Mouse (Mus musculus) neural tube, embryonic 14.5 days (tissue): ENCODE results near the gene Snx29. TPM values are rescaled to one million over a fixed set of nuclear protein-coding genes. Genes with fewer than 3 reads are reported as not detected.
A peak's percentile ranks its signal among the peaks of the same experiment; 100 is the strongest.
"Not testable (repeated sequence)": the region's sequence is repeated elsewhere in the genome, so short reads cannot be mapped to it uniquely, and the experiment has no call there.

Experiments used
- ATAC-seq: fragments of 200-750 bp; cut with Nextera tagmentation; 2 replicates; pipeline ENCODE4 v1.8.0; 2017; ENCODE audit warnings: low read depth, mild to moderate bottlenecking, moderate TSS enrichment, moderate library complexity
- H3K27ac ChIP-seq: fragments of 300-500 bp; sonication (generic); 2 replicates; pipeline ENCODE4 v1.5.1; 2014; ENCODE audit warnings: low read depth, mild to moderate bottlenecking, control low read depth, low read length, moderate library complexity, mixed read lengths
- H3K27me3 ChIP-seq: fragments of 300-500 bp; sonication (generic); 2 replicates; pipeline ENCODE4 v1.6.1; 2014; ENCODE audit warnings: low read length; ENCODE audit not compliant: control insufficient read depth, insufficient read depth
- H3K36me3 ChIP-seq: fragments of 300-500 bp; sonication (generic); 2 replicates; pipeline ENCODE4 v1.6.1; 2014; ENCODE audit warnings: low read length, mixed read lengths; ENCODE audit not compliant: control insufficient read depth, insufficient read depth
- H3K4me1 ChIP-seq: fragments of 300-500 bp; sonication (generic); 2 replicates; pipeline ENCODE4 v1.6.1; 2014; ENCODE audit warnings: low read length; ENCODE audit not compliant: control insufficient read depth, insufficient read depth
- H3K4me2 ChIP-seq: fragments of 300-500 bp; sonication (generic); 2 replicates; pipeline ENCODE4 v1.6.1; 2014; ENCODE audit warnings: mild to moderate bottlenecking, low read depth, low read length, control low read depth
- H3K4me3 ChIP-seq: fragments of 300-500 bp; sonication (generic); 2 replicates; pipeline ENCODE4 v1.5.1; 2014; ENCODE audit warnings: low read depth, low read length, control low read depth, mixed read lengths
- H3K9ac ChIP-seq: fragments of 300-500 bp; sonication (generic); replicated peaks from 2 replicates; pipeline ENCODE4 v1.6.1; 2014; ENCODE audit warnings: low read depth, mild to moderate bottlenecking, control low read depth, low read length, mixed read lengths
- H3K9me3 ChIP-seq: fragments of 300-500 bp; sonication (generic); 2 replicates; pipeline ENCODE4 v1.6.1; 2016; ENCODE audit warnings: low read length; ENCODE audit not compliant: control insufficient read depth
- WGBS: fragments of 180-500 bp; shearing (Covaris S2); extraction: QIAGEN DNeasy Blood & Tissue Kit; methylation state at CpG from one replicate; pipeline ENCODE4 v1.1.7; 2014; 5-methylcytosine and 5-hydroxymethylcytosine counted together
- polyA plus RNA-seq: library from polyadenylated mRNA; unstranded; fragments of >200 nt; fragmentation: Nextera tagmentation; extraction: Ambion mirVana; gene quantifications from 2 replicates; pipeline ENCODE4 v1.2.1, GENCODE M21; 2014

The Snx29 gene
- polyA plus RNA-seq, 1 experiment from 2014 or later = 21.5 TPM

DNA sequence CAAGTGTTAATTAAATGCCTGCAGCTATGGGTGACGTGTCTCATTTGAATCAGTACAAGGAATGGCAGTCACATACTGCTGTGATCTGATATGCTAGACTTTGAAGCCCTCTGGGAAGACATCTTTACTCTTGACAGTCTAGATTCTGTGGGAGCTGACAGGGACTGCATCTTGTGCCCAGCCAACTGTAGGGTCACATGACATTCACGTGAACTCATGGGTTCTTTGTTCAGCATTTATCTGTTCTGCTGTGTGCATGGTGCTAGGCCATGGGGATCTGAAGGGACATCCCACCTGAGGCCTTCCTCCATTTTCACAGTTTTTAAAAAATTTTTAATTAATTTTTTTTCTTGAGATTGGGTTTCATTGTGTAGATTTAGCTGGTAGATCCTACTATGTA, 91.9 kb downstream of the Snx29 start:
- WGBS = 84% methylated on average over 2 of the region's 2 CpGs
- Histone ChIP-seq H3K9me3 (no peaks in the 10 kb centered on the region), H3K27ac (no peak overlapping the region), H3K27me3 (no peaks in the 10 kb centered on the region), H3K9ac (no peak overlapping the region), H3K4me1 (no peaks in the 10 kb centered on the region), H3K36me3 (no peaks in the 10 kb centered on the region), H3K4me2 (no peak overlapping the region), H3K4me3 (no peak overlapping the region)
- ATAC-seq = no peak

DNA sequence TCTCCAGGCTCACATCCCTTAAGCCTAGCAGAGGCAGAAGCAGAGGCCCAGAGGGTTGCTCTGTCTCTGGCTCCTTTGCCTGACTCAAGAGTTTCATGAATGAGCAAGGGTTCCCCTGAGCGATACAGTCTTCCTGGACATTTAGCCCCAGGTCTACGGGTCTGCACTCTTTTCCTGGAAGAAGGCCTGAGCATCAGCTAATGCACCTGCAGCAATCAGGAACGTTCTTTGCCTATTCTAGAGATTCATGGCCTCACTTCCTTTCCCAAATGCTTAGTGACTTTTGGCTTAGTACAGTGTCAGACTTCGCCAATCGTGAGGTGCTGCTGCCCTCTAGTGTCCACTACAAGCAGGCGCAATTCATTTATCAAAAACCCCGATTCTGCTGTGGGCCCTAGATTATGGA, 95.5 kb downstream of the Snx29 start:
- H3K27me3 ChIP-seq = no peaks in the 10 kb centered on the region
- WGBS = 18% methylated on average over 7 of the region's 7 CpGs
- H3K36me3 ChIP-seq = peaks cover 8% of the 10 kb centered on the region; the same call in 1 of the 2 replicates
- no peak overlapping the region for H3K27ac ChIP-seq
- H3K9me3 ChIP-seq = no peaks in the 10 kb centered on the region
- no peaks in the 10 kb centered on the region for H3K4me1 ChIP-seq
- no peak overlapping the region for H3K4me3 ChIP-seq
- H3K9ac ChIP-seq = no peak overlapping the region
- H3K4me2 ChIP-seq = no peak overlapping the region
- peak; percentile 81 for ATAC-seq

DNA sequence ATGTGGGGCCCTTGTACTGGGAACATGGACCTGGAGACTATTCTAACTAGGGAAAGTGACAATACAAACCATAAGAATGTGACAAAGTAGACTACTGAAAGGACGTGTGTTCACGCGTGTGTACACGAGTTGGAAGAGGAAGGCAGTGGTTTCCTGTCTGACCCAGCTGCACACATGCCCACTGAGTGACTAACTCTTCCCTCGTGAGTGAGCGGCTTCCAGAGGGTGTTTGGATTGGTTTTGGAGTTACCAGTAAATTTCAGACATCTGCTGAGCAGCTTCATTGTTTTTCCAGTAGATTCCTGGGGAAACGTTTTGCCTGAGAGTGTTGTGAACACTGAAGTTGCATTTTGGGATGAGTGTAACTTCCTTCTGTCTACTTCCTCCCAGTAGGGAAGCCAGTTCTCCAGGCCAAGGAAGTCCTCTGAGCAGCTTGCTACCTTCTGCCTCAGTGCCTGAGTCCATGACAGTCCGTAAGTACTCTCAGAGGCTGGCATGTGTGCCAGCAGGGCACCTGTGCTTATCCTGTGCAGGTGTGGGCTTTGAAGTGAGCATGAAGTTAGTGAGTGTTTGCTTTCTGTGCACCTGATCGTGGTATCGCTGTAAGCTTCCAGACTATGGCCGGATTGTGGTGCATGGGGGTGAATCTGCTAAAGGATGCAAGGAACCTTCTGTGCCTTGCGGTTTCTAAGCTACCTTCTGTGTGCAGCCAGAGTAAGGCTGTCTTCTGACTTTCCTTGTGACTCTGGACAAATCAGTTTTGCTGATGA, 97.8 kb downstream of the Snx29 start:
- Histone ChIP-seq H3K36me3 (peaks cover 8% of the 10 kb centered on the region; the same call in 1 of the 2 replicates), H3K4me2 (no peak overlapping the region), H3K27ac (no peak overlapping the region), H3K4me3 (no peak overlapping the region), H3K9ac (no peak overlapping the region), H3K9me3 (no peaks in the 10 kb centered on the region), H3K4me1 (no peaks in the 10 kb centered on the region), H3K27me3 (no peaks in the 10 kb centered on the region)
- WGBS = 86% methylated on average over 12 of the region's 12 CpGs
- no peak for ATAC-seq

DNA sequence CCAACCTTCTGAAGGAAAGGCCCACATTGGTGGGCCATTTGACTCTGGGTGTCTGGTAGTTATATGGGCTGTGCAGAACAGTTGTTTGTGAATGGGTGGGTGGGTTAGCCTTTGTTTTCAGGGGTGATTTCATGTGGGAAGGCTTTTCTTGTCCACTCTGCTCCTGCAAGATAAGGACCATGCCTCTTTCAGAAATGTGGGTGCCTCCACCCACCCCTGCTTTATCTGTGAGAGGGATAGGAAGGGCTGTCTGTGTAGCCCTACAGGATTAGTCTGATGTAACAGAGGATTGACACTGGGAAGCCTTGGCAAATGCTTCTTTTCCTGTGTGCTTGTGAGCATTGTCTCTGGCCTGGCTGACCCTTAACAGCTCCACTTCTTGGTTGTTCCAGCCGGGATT, 99.5 kb downstream of the Snx29 start:
- Histone ChIP-seq H3K4me3 (no peak overlapping the region), H3K27ac (no peak overlapping the region), H3K27me3 (no peaks in the 10 kb centered on the region), H3K36me3 (peaks cover 8% of the 10 kb centered on the region; the same call in 1 of the 2 replicates), H3K4me2 (no peak overlapping the region), H3K4me1 (no peaks in the 10 kb centered on the region), H3K9me3 (no peaks in the 10 kb centered on the region), H3K9ac (no peak overlapping the region)
- no peak for ATAC-seq
- WGBS = 94% methylated on average over 1 of the region's 1 CpGs

DNA sequence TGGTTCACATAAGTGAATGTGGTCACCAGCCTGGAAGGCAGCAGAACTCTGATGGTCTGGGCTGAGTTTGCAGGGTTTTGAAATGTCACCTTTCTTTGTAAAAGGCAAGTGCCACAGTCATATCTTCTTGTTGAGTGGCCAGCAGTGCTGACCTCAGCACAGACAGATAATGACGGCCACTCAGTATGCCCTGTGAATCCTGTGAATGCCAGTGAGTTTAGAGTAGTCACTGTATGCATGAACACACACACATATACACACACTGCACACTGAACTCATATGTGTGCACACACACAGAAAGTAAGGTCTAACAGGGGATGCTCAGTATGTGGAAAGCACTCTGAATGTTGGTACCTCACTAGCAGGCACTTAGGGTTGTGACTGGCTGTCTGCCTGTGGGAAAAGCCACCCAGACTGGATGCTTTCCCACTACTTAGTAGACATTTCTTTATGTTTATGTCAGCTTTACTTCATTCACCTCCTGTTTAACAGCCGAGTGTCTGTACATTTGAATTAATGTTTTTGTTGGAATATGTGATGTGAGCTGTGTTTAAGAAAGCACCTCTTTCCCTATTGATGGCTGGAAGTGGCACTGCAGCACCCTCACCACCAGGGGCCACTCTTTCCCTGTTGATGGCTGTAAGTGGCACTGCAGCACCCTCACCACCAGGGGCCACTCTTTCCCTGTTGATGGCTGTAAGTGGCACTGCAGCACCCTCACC, 100.3 kb downstream of the Snx29 start:
- WGBS = 97% methylated on average over 2 of the region's 2 CpGs
- Histone ChIP-seq H3K27ac (no peak overlapping the region), H3K9me3 (no peaks in the 10 kb centered on the region), H3K27me3 (no peaks in the 10 kb centered on the region), H3K9ac (no peak overlapping the region), H3K4me1 (no peaks in the 10 kb centered on the region), H3K4me2 (no peak overlapping the region), H3K36me3 (peaks cover 8% of the 10 kb centered on the region; the same call in 1 of the 2 replicates), H3K4me3 (no peak overlapping the region)
- no peak for ATAC-seq

DNA sequence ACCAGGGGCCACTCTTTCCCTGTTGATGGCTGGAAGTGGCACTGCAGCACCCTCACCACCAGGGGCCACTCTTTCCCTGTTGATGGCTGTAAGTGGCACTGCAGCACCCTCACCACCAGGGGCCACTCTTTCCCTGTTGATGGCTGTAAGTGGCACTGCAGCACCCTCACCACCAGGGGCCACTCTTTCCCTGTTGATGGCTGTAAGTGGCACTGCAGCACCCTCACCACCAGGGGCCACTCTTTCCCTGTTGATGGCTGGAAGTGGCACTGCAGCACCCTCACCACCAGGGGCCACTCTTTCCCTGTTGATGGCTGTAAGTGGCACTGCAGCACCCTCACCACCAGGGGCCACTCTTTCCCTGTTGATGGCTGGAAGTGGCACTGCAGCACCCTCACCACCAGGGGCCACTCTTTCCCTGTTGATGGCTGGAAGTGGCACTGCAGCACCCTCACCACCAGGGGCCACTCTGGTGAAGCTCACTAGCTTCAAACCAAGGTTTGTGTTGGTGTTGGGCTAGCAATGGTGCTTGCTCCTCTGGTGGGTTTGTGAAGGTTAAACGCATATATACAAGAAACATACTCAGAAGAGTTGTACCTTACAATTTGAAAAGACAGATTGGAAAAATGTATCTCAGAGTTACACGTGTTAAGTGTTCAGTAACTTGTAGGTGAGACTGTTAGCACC, 101.0 kb downstream of the Snx29 start:
- not testable (repeated sequence) for H3K4me2 ChIP-seq
- WGBS = 96% methylated on average over 2 of the region's 2 CpGs

DNA sequence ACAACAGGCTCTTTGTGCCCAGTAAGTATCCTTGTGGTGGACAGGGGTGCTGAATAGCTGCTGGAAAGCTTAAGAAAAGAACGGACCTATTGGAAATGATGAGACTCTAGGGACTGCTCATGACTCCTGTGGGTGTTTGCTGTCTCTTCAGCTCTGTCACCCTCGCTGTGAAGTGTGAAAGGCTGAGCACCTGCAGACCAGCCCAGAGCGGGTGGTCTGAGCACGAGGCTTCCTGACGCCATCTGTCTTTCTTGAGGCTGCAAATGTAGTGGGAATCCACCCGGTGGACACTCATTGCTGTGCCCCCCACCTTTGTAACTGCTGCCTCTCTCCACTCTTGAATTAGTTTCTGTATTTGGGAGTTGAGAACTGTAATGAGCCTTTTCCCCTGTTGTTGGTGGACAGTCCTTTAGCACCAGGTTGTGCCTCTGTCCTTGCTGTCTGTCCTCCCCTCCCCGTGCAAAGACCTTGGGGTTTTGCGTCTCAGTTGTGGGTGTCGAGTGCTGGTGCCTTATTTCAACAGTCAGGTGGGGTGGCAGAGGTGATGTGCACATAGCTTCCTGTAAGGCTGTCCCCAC, 101.9 kb downstream of the Snx29 start:
- H3K27ac ChIP-seq = no peak overlapping the region
- H3K27me3 ChIP-seq = no peaks in the 10 kb centered on the region
- no peak overlapping the region for H3K9ac ChIP-seq
- peaks cover 8% of the 10 kb centered on the region; the same call in 1 of the 2 replicates for H3K36me3 ChIP-seq
- no peak overlapping the region for H3K4me2 ChIP-seq
- 79% methylated on average over 9 of the region's 9 CpGs for WGBS
- H3K4me3 ChIP-seq = no peak overlapping the region
- ATAC-seq = no peak
- no peaks in the 10 kb centered on the region for H3K4me1 ChIP-seq
- no peaks in the 10 kb centered on the region for H3K9me3 ChIP-seq

More for the DNA sequence above, 101.0 kb downstream of the Snx29 start:
- H3K9me3 ChIP-seq, ATAC-seq, H3K27me3 ChIP-seq, H3K9ac ChIP-seq, H3K27ac ChIP-seq, H3K4me3 ChIP-seq, H3K4me1 ChIP-seq, H3K36me3 ChIP-seq: not testable (repeated sequence)

DNA sequence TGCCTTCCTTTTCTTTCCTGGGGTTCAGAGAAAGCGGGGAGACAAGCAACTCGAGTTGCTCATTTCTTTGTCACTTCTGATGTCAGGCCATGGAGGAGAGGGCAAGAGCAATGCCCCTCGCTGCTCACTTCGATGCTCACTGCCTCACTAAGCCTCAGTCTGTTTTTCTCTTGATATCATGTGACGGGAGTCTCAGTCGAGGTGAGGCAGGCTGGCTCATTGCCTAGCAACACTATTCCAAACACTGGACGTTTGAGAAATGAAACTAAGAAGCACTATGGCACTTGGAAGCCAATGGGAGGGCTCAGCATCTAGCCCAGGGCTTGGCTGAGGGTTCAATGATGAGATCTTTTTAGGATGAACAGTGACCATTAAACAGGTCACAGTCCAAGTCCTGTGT, 102.6 kb downstream of the Snx29 start:
- no peaks in the 10 kb centered on the region for H3K4me1 ChIP-seq
- WGBS = 74% methylated on average over 7 of the region's 7 CpGs
- no peak overlapping the region for H3K9ac ChIP-seq
- H3K36me3 ChIP-seq = peaks cover 6% of the 10 kb centered on the region; the same call in 1 of the 2 replicates
- no peak overlapping the region for H3K4me3 ChIP-seq
- no peaks in the 10 kb centered on the region for H3K27me3 ChIP-seq
- no peaks in the 10 kb centered on the region for H3K9me3 ChIP-seq
- 0 out of 2 replicates have a peak, but pooled peaks have one; percentile 32 for ATAC-seq
- H3K4me2 ChIP-seq = no peak overlapping the region
- H3K27ac ChIP-seq = no peak overlapping the region
